Mouse (Mus musculus) lung, postnatal 0 days (tissue): ENCODE measurements around the gene Cox4i2.

Experiments
- CTCF ChIP-seq: IDR thresholded peaks from 2 replicates; pipeline ENCODE4 v1.5.1; 2016; ENCODE audit warnings: antibody characterized with exemption, mild to moderate bottlenecking
- EP300 ChIP-seq: IDR thresholded peaks from 2 replicates; pipeline ENCODE4 v1.6.1; 2016; ENCODE audit warnings: antibody characterized with exemption, mild to moderate bottlenecking, control low read depth

DNA sequence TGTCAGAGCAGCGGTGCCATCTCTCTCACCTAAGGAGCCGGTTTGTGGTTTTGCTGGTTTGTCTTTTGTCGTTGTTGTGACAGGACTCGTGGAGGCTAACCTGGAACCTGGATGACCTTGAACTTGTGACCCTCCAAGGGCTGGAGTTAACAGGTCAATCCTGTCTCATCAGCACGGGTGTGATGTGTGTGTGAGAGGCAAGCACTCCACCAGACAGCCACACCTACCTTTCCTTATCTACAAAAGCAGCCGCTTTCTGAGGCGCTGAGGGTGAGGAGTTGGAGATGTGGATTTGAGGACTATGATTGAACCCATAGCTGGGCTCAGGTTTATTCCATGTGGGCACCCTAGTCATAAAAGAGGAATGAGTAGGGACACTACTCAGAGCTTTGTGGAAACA, 15.7 kb downstream of the Cox4i2 start:
- no peak for TF ChIP-seq CTCF
- TF ChIP-seq EP300: no peak
